Mouse (Mus musculus): ENCODE results near the gene Ets1. TPM values are rescaled to one million over a fixed set of nuclear protein-coding genes. Genes with fewer than 3 reads are reported as not detected.

Ets1 gene
- total and polyA plus RNA-seq, 2 experiments from 2014 or later, result 34.3 to 72.7 TPM

- no peak overlapping the region for H3K4me2 ChIP-seq (ENCODE audit: low read depth, low read length)
- no peak for TF ChIP-seq EP300 (IDR thresholded peaks at IDR 0.05; ENCODE audit: low read depth)
- TF ChIP-seq CTCF (IDR thresholded peaks at IDR 0.05; ENCODE audit: low read depth), result no peak
- H3K9me3 ChIP-seq (replicated peaks; ENCODE audit: control insufficient read depth, low read length), result no peaks in the 10 kb centered on the region
- no peaks in the 10 kb centered on the region for H3K27me3 ChIP-seq (ENCODE audit: control insufficient read depth, insufficient read depth, low read length)
- ATAC-seq (ENCODE audit: insufficient read depth, low read depth) (0 out of 2 replicates have a peak, but pooled peaks have one; percentile 44), DNase-seq (ENCODE audit: low spot score) (no peak)
- H3K4me1 ChIP-seq (ENCODE audit: control insufficient read depth, insufficient read depth), result peaks cover 9% of the 10 kb centered on the region; the same call in 1 of the 2 replicates
- no peak overlapping the region for H3K9ac ChIP-seq (replicated peaks; ENCODE audit: low read depth, low read length)
- no peak overlapping the region for H3K4me3 ChIP-seq (ENCODE audit: low read depth, low read length)
- 36% methylated on average over 7 of the region's 7 CpGs for WGBS
- H3K27ac ChIP-seq (ENCODE audit: low read depth), result no peak overlapping the region
- no peaks in the 10 kb centered on the region for H3K36me3 ChIP-seq (replicated peaks; ENCODE audit: control insufficient read depth, insufficient read depth, low read length)
These were observed 153.3 kb downstream of the Ets1 start for GRCm38 (mm10) chr9:32789306-32789705.

- DNase-seq (ENCODE audit: low spot score) (no peak), ATAC-seq (ENCODE audit: insufficient read depth, low read depth) (no peak; the same call in 1 of the 2 replicates)
- no peak for TF ChIP-seq EP300 (IDR thresholded peaks at IDR 0.05; ENCODE audit: low read depth)
- no peak for TF ChIP-seq CTCF (IDR thresholded peaks at IDR 0.05; ENCODE audit: low read depth)
- H3K9ac ChIP-seq (replicated peaks; ENCODE audit: low read depth, low read length), result no peak overlapping the region
- H3K4me1 ChIP-seq (ENCODE audit: control insufficient read depth, insufficient read depth), result peaks cover 9% of the 10 kb centered on the region; the same call in 1 of the 2 replicates
- no peaks in the 10 kb centered on the region for H3K27me3 ChIP-seq (ENCODE audit: control insufficient read depth, insufficient read depth, low read length)
- H3K27ac ChIP-seq (ENCODE audit: low read depth), result no peak overlapping the region
- no peaks in the 10 kb centered on the region for H3K9me3 ChIP-seq (replicated peaks; ENCODE audit: control insufficient read depth, low read length)
- no peak overlapping the region for H3K4me3 ChIP-seq (ENCODE audit: low read depth, low read length)
- H3K4me2 ChIP-seq (ENCODE audit: low read depth, low read length), result no peak overlapping the region
- no peaks in the 10 kb centered on the region for H3K36me3 ChIP-seq (replicated peaks; ENCODE audit: control insufficient read depth, insufficient read depth, low read length)
- 57% methylated on average over 6 of the region's 6 CpGs for WGBS
These were observed 155.7 kb downstream of the Ets1 start for GRCm38 (mm10) chr9:32791699-32792098.

GRCm38 (mm10) chr9:32798171-32798570 is 162.2 kb downstream of the Ets1 start:
- ATAC-seq (ENCODE audit: insufficient read depth, low read depth), result no peak
- no peak for DNase-seq (ENCODE audit: low spot score)
- TF ChIP-seq EP300 (IDR thresholded peaks at IDR 0.05; ENCODE audit: low read depth), result no peak
- TF ChIP-seq CTCF (IDR thresholded peaks at IDR 0.05; ENCODE audit: low read depth), result no peak
- Histone ChIP-seq H3K27ac (ENCODE audit: low read depth) (no peak overlapping the region), H3K27me3 (ENCODE audit: control insufficient read depth, insufficient read depth, low read length) (no peaks in the 10 kb centered on the region), H3K9ac (replicated peaks; ENCODE audit: low read depth, low read length) (no peak overlapping the region), H3K4me3 (ENCODE audit: low read depth, low read length) (no peak overlapping the region), H3K9me3 (replicated peaks; ENCODE audit: control insufficient read depth, low read length) (no peaks in the 10 kb centered on the region), H3K4me1 (ENCODE audit: control insufficient read depth, insufficient read depth) (no peaks in the 10 kb centered on the region), H3K36me3 (replicated peaks; ENCODE audit: control insufficient read depth, insufficient read depth, low read length) (no peaks in the 10 kb centered on the region), H3K4me2 (ENCODE audit: low read depth, low read length) (no peak overlapping the region)
- 73% methylated on average over 1 of the region's 1 CpGs for WGBS

GRCm38 (mm10) chr9:32806106-32806505 is 170.1 kb downstream of the Ets1 start:
- Histone ChIP-seq H3K27me3 (ENCODE audit: control insufficient read depth, insufficient read depth, low read length) (no peaks in the 10 kb centered on the region), H3K36me3 (replicated peaks; ENCODE audit: control insufficient read depth, insufficient read depth, low read length) (no peaks in the 10 kb centered on the region), H3K9me3 (replicated peaks; ENCODE audit: control insufficient read depth, low read length) (no peaks in the 10 kb centered on the region), H3K9ac (replicated peaks; ENCODE audit: low read depth, low read length) (no peak overlapping the region), H3K4me2 (ENCODE audit: low read depth, low read length) (no peak overlapping the region), H3K4me3 (ENCODE audit: low read depth, low read length) (no peak overlapping the region), H3K4me1 (ENCODE audit: control insufficient read depth, insufficient read depth) (no peaks in the 10 kb centered on the region), H3K27ac (ENCODE audit: low read depth) (no peak overlapping the region)
- TF ChIP-seq EP300 (IDR thresholded peaks at IDR 0.05; ENCODE audit: low read depth), result no peak
- TF ChIP-seq CTCF (IDR thresholded peaks at IDR 0.05; ENCODE audit: low read depth), result no peak
- WGBS, result 45% methylated on average over 4 of the region's 4 CpGs
- no peak for DNase-seq (ENCODE audit: low spot score)
- ATAC-seq (ENCODE audit: insufficient read depth, low read depth), result no peak

Other genes starting within 250 kb of the Ets1 start
- gene Fli1, start 93.4 kb upstream of the Ets1 start, total RNA-seq (2014; rRNA removed; ENCODE audit: low replicate concordance), result 25.9 and 29.5 TPM in 2 replicates
- gene Fli1, start 93.4 kb upstream of the Ets1 start, polyA plus RNA-seq (2015; fragmentation: Nextera tagmentation; extraction: Ambion mirVana), result 19.0 and 19.2 TPM in 2 replicates